Mouse (Mus musculus) c-Kit-positive CD71-positive TER-119-positive erythroid progenitor cells, embryonic 14.5 days (primary cell): ENCODE measurements around the gene Ccdc34.

Experiments
- DNase-seq: peaks from one replicate; pipeline ENCODE4 v3.0.0-alpha.2; 2013; ENCODE audit warnings: low spot score

The Ccdc34 gene

GRCm38 (mm10) chr2:110180316-110180670 lies 162.7 kb downstream of the Ccdc34 start:
- no peak for DNase-seq

- no peak for DNase-seq
Measured at GRCm38 (mm10) chr2:110181666-110182065, 164.0 kb downstream of the Ccdc34 start.

GRCm38 (mm10) chr2:110182248-110182647 lies 164.6 kb downstream of the Ccdc34 start:
- DNase-seq: no peak

- no peak for DNase-seq
Measured at GRCm38 (mm10) chr2:110182795-110183486, 165.3 kb downstream of the Ccdc34 start.

- no peak for DNase-seq
Measured at GRCm38 (mm10) chr2:110184071-110184470, 166.5 kb downstream of the Ccdc34 start.

- DNase-seq: no peak
Measured at GRCm38 (mm10) chr2:110186427-110186980, 168.9 kb downstream of the Ccdc34 start.

- no peak for DNase-seq
Measured at GRCm38 (mm10) chr2:110188696-110189397, 171.2 kb downstream of the Ccdc34 start.

- no peak for DNase-seq
Measured at GRCm38 (mm10) chr2:110190416-110190815, 172.8 kb downstream of the Ccdc34 start.

- no peak for DNase-seq
Measured at GRCm38 (mm10) chr2:110191186-110191690, 173.6 kb downstream of the Ccdc34 start.

GRCm38 (mm10) chr2:110191965-110192701 lies 174.5 kb downstream of the Ccdc34 start:
- DNase-seq: no peak

GRCm38 (mm10) chr2:110192702-110193312 lies 175.2 kb downstream of the Ccdc34 start:
- DNase-seq: no peak

GRCm38 (mm10) chr2:110196551-110196950 lies 178.9 kb downstream of the Ccdc34 start:
- no peak for DNase-seq

- no peak for DNase-seq
Measured at GRCm38 (mm10) chr2:110199648-110200047, 182.0 kb downstream of the Ccdc34 start.

- no peak for DNase-seq
Measured at GRCm38 (mm10) chr2:110201770-110202169, 184.2 kb downstream of the Ccdc34 start.

GRCm38 (mm10) chr2:110202716-110203497 lies 185.3 kb downstream of the Ccdc34 start:
- peak; percentile 68 for DNase-seq

GRCm38 (mm10) chr2:110204169-110204568 lies 186.6 kb downstream of the Ccdc34 start:
- DNase-seq: no peak

- DNase-seq: peak; percentile 53
Measured at GRCm38 (mm10) chr2:110204705-110205318, 187.2 kb downstream of the Ccdc34 start.

- no peak for DNase-seq
Measured at GRCm38 (mm10) chr2:110210508-110211496, 193.2 kb downstream of the Ccdc34 start.

GRCm38 (mm10) chr2:110214278-110214677 lies 196.7 kb downstream of the Ccdc34 start:
- no peak for DNase-seq
